Mouse (Mus musculus) heart, adult 2 months (tissue): ENCODE measurements around the gene Ostm1.

Source experiments
- CTCF ChIP-seq: fragments of 200-600 bp; IDR thresholded peaks from 2 replicates; pipeline ENCODE4 v1.8.1; 2022; ENCODE audit warnings: antibody characterized with exemption, mild to moderate bottlenecking, moderate library complexity
- EP300 ChIP-seq: fragments of 200-500 bp; IDR thresholded peaks from 2 replicates; pipeline ENCODE4 v1.6.1; 2011; ENCODE audit warnings: low read depth, low read length, control low read depth; ENCODE audit not compliant: insufficient read depth

- TF ChIP-seq EP300 (no peak), CTCF (no peak)
These were observed 30.2 kb downstream of the Ostm1 start for GRCm38 (mm10) chr10:42613639-42614381.
